Mouse (Mus musculus): ENCODE measurements around the gene C2cd5. TPM values are rescaled to one million over a fixed set of nuclear protein-coding genes. Genes with fewer than 3 reads are reported as not detected.

C2cd5 gene
- total and polyA plus RNA-seq, 2 experiments from 2014 or later: 22.9 to 41.4 TPM

GRCm38 (mm10) chr6:143087332-143087731 is 12.6 kb downstream of the C2cd5 start:
- ATAC-seq (ENCODE audit: low FRiP score) (no peak), DNase-seq (ENCODE audit: low spot score) (no peak)
- TF ChIP-seq CTCF (IDR thresholded peaks at IDR 0.05): no peak
- H3K9ac ChIP-seq (replicated peaks; ENCODE audit: low read length, poor library complexity, severe bottlenecking): no peak overlapping the region
- H3K4me2 ChIP-seq (ENCODE audit: low read depth, low read length, poor library complexity, severe bottlenecking): no peak overlapping the region
- 92% methylated on average over 4 of the region's 4 CpGs for WGBS
- H3K36me3 ChIP-seq (ENCODE audit: insufficient read depth, low read length): peaks cover 49% of the 10 kb centered on the region
- no peaks in the 10 kb centered on the region for H3K4me1 ChIP-seq (ENCODE audit: insufficient read depth, low read length)
- no peaks in the 10 kb centered on the region for H3K27me3 ChIP-seq (ENCODE audit: insufficient read depth, low read length)
- no peaks in the 10 kb centered on the region for H3K9me3 ChIP-seq (ENCODE audit: low read length)
- H3K27ac ChIP-seq (ENCODE audit: low read depth, low read length): no peak overlapping the region
- H3K4me3 ChIP-seq (ENCODE audit: low read depth, low read length): no peak overlapping the region

GRCm38 (mm10) chr6:143085898-143086297 is 14.0 kb downstream of the C2cd5 start:
- Histone ChIP-seq H3K27me3 (ENCODE audit: insufficient read depth, low read length) (no peaks in the 10 kb centered on the region), H3K27ac (ENCODE audit: low read depth, low read length) (no peak overlapping the region), H3K9ac (replicated peaks; ENCODE audit: low read length, poor library complexity, severe bottlenecking) (no peak overlapping the region), H3K4me3 (ENCODE audit: low read depth, low read length) (no peak overlapping the region), H3K4me2 (ENCODE audit: low read depth, low read length, poor library complexity, severe bottlenecking) (no peak overlapping the region), H3K9me3 (ENCODE audit: low read length) (no peaks in the 10 kb centered on the region), H3K36me3 (ENCODE audit: insufficient read depth, low read length) (peaks cover 57% of the 10 kb centered on the region), H3K4me1 (ENCODE audit: insufficient read depth, low read length) (no peaks in the 10 kb centered on the region)
- ATAC-seq (ENCODE audit: low FRiP score) (no peak), DNase-seq (ENCODE audit: low spot score) (no peak)
- WGBS: 96% methylated on average over 1 of the region's 1 CpGs
- no peak for TF ChIP-seq CTCF (IDR thresholded peaks at IDR 0.05)

GRCm38 (mm10) chr6:143084314-143085025 is 15.5 kb downstream of the C2cd5 start:
- Histone ChIP-seq H3K36me3 (ENCODE audit: insufficient read depth, low read length) (peaks cover 53% of the 10 kb centered on the region), H3K9ac (replicated peaks; ENCODE audit: low read length, poor library complexity, severe bottlenecking) (no peak overlapping the region), H3K9me3 (ENCODE audit: low read length) (no peaks in the 10 kb centered on the region), H3K27me3 (ENCODE audit: insufficient read depth, low read length) (no peaks in the 10 kb centered on the region), H3K4me2 (ENCODE audit: low read depth, low read length, poor library complexity, severe bottlenecking) (no peak overlapping the region), H3K4me3 (ENCODE audit: low read depth, low read length) (no peak overlapping the region), H3K4me1 (ENCODE audit: insufficient read depth, low read length) (no peaks in the 10 kb centered on the region), H3K27ac (ENCODE audit: low read depth, low read length) (no peak overlapping the region)
- TF ChIP-seq CTCF (IDR thresholded peaks at IDR 0.05): no peak
- no peak for DNase-seq (ENCODE audit: low spot score)
- 92% methylated on average over 2 of the region's 2 CpGs for WGBS
- no peak for ATAC-seq (ENCODE audit: low FRiP score)

GRCm38 (mm10) chr6:143081479-143082106 is 18.3 kb downstream of the C2cd5 start:
- 85% methylated on average over 13 of the region's 13 CpGs for WGBS
- no peak overlapping the region for H3K27ac ChIP-seq (ENCODE audit: low read depth, low read length)
- no peaks in the 10 kb centered on the region for H3K9me3 ChIP-seq (ENCODE audit: low read length)
- no peaks in the 10 kb centered on the region for H3K4me1 ChIP-seq (ENCODE audit: insufficient read depth, low read length)
- no peak for TF ChIP-seq CTCF (IDR thresholded peaks at IDR 0.05)
- no peak overlapping the region for H3K4me2 ChIP-seq (ENCODE audit: low read depth, low read length, poor library complexity, severe bottlenecking)
- ATAC-seq (ENCODE audit: low FRiP score): no peak
- DNase-seq (ENCODE audit: low spot score): no peak
- H3K36me3 ChIP-seq (ENCODE audit: insufficient read depth, low read length): peaks cover 68% of the 10 kb centered on the region
- H3K27me3 ChIP-seq (ENCODE audit: insufficient read depth, low read length): no peaks in the 10 kb centered on the region
- no peak overlapping the region for H3K4me3 ChIP-seq (ENCODE audit: low read depth, low read length)
- H3K9ac ChIP-seq (replicated peaks; ENCODE audit: low read length, poor library complexity, severe bottlenecking): no peak overlapping the region

- no peak overlapping the region for H3K4me3 ChIP-seq (ENCODE audit: low read depth, low read length)
- TF ChIP-seq CTCF (IDR thresholded peaks at IDR 0.05): no peak
- no peak overlapping the region for H3K4me2 ChIP-seq (ENCODE audit: low read depth, low read length, poor library complexity, severe bottlenecking)
- H3K4me1 ChIP-seq (ENCODE audit: insufficient read depth, low read length): no peaks in the 10 kb centered on the region
- no peak for DNase-seq (ENCODE audit: low spot score)
- WGBS: 73% methylated on average over 7 of the region's 7 CpGs
- no peak overlapping the region for H3K27ac ChIP-seq (ENCODE audit: low read depth, low read length)
- no peaks in the 10 kb centered on the region for H3K9me3 ChIP-seq (ENCODE audit: low read length)
- peaks cover 61% of the 10 kb centered on the region for H3K36me3 ChIP-seq (ENCODE audit: insufficient read depth, low read length)
- no peak for ATAC-seq (ENCODE audit: low FRiP score)
- H3K9ac ChIP-seq (replicated peaks; ENCODE audit: low read length, poor library complexity, severe bottlenecking): no peak overlapping the region
- no peaks in the 10 kb centered on the region for H3K27me3 ChIP-seq (ENCODE audit: insufficient read depth, low read length)
Measured at GRCm38 (mm10) chr6:143080774-143081173, 19.2 kb downstream of the C2cd5 start.

- no peak for TF ChIP-seq CTCF (IDR thresholded peaks at IDR 0.05)
- H3K9ac ChIP-seq (replicated peaks; ENCODE audit: low read length, poor library complexity, severe bottlenecking): no peak overlapping the region
- no peak overlapping the region for H3K4me2 ChIP-seq (ENCODE audit: low read depth, low read length, poor library complexity, severe bottlenecking)
- H3K9me3 ChIP-seq (ENCODE audit: low read length): no peaks in the 10 kb centered on the region
- no peak overlapping the region for H3K4me3 ChIP-seq (ENCODE audit: low read depth, low read length)
- peaks cover 53% of the 10 kb centered on the region for H3K36me3 ChIP-seq (ENCODE audit: insufficient read depth, low read length)
- ATAC-seq (ENCODE audit: low FRiP score) (no peak), DNase-seq (ENCODE audit: low spot score) (no peak)
- H3K4me1 ChIP-seq (ENCODE audit: insufficient read depth, low read length): no peaks in the 10 kb centered on the region
- WGBS: 90% methylated on average over 4 of the region's 4 CpGs
- no peak overlapping the region for H3K27ac ChIP-seq (ENCODE audit: low read depth, low read length)
- H3K27me3 ChIP-seq (ENCODE audit: insufficient read depth, low read length): no peaks in the 10 kb centered on the region
Measured at GRCm38 (mm10) chr6:143079126-143079525, 20.8 kb downstream of the C2cd5 start.

All from midbrain, postnatal 0 days (tissue).